Mouse (Mus musculus): ENCODE results near the gene Slc38a3.

Gene Slc38a3

DNA sequence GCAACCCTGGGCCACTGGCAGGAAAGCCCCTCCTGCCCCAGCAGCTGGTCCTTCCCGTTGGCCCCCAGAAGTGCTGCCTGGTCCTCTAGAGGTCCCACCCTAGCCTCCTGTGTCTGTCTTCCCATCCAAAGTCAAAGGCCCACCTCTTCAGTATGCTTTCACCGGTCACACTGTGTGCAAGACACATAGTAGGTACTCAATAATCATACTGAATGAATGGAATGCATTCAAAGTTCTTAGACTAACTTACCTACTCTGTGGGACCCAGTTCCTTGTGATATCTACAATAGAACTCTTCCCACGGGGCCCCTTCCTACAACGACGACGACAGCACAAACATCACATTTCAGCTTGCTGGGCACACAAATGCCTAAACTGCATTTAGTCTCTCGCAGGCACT, 4.0 kb downstream of the Slc38a3 start:
- DNase-seq (ENCODE audit: low spot score), result no peak

DNA sequence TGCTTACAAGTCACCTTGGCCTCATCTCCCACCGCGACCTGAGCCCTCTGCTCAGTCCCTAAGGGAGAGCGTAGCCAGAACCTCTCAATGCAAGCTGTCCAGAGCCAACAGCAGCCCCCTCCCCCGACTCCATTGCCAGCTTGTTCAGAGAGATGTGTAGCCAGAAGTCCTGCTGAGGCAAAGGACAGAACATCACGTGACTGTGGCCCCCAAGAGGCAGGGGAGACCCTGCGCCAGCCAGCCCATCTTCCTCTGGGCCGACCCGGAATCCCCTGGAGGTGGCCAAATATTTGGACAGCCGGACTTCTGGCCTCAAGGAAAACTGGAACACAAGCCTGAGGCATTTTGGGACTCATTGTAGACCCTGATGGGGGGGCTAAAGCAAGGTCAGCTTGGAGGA, 5.8 kb downstream of the Slc38a3 start:
- no peak for DNase-seq (ENCODE audit: low spot score)

DNA sequence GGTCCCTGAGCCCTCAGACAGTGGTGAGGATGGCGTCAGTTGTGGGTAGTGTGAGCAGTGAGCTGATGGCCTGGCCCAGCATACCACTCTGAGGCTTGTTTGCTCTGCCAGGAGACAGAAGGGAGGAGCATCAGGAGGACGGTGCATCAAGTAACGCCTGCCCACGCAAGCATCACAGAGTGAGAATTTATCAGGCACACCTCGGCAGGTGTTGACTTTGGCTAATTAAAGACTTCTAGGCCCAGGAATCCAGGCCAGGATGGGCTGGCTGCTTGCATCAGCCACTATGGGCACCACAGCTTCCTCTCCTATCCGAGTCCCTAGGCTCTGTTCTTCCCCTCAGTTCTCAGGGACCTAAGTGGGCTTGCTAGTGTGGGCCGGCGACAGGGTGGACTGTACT, 7.0 kb downstream of the Slc38a3 start:
- DNase-seq (ENCODE audit: low spot score), result no peak

DNA sequence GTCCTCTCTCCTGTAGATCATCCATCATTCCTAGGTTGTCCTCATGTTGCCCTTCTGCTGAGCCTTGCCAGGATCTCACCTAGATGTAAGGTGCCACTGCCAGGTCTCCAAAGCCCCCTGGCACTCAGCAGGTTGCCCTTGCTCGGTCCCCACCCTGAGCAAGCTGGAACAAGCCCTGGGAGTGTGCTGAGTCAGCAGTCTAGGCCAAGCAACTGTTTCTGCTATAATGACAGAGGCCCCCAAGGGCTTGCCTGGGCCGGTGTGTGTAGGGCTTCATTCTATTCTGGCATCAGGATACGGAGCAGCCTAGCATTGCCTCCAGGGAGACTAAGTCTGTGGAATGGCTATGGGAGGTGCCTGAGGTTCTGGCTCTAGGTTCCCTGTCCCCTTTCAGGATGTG, 8.6 kb downstream of the Slc38a3 start:
- no peak for DNase-seq (ENCODE audit: low spot score)

DNA sequence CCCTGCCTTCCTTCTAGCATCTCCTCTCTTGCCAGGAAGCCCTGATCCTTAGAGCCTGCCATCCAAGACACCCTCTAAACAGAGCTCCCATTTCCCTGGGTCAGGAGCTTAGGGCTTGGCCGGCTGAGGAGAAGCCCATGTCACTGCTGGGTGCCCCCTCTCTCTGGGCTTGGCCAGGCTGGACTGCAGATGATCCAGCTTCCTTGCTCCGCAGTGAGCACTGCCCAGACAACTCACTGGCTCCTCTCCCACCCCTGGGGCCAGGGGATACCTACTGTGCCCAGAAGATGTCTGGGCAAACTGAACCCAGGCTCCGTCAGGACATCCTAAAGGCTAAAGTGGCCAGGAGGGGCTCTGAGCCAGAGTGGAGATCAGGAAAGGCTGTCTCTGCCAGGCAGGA, 9.4 kb downstream of the Slc38a3 start:
- no peak for DNase-seq (ENCODE audit: low spot score)

DNA sequence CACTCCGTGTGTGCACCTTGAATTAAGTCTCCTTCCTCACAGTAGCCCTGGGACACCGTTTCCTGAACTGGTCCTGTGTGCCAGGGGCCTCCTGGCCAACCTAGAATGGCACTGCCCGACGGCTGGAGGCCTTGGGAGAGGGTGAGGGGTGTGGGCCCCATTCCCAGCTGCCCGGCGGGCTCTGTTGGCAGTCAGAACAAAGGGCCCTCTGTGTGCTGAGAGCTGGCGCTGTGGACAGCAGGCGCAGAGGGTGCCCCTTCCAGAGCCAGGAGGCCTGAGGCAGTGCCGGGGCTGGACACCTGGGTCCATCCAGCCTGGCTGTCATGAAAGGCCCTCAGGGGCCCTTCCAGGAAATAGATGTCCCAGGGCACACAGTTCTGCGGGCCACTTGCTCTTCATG, 9.8 kb downstream of the Slc38a3 start:
- no peak for DNase-seq (ENCODE audit: low spot score)

DNA sequence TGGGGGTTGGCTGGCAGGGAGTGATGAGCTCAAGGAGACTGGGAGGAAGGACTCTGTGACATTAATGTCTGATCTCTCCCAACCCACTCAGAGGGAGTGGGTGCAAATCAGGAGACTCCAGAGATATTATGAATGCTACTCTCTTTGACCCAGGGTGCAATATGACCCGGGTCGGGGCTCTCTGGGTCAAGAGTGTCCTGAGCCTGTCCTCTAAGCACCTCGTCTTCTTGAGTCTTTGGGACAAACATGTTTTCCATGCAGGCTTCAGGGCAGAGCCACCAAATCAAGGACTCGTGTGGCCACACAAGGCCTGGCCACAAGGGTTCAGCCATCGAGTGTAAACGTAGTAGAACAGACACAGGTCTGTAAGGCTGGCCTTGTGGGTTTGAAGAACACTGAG, 11.2 kb downstream of the Slc38a3 start:
- no peak for DNase-seq (ENCODE audit: low spot score)

DNA sequence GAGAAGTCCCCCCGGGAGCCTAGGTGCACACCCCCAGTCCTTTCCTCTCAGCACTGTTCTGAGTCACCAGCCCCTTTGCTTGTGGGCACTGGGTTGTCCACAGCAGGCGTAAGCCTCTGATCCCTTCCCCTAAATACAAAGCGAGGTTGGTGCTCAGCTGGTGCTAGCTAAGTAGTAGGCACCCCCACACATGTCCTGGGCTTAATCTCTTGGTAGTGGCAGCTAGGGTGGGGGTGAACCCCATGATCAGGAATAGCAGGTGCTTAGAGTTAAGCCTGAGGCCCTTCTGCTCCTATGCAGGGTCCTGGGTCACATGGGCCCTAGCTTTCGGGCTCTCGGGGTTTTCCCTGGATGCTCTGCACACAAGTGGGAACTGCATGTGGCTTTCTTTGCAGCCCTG, 12.2 kb downstream of the Slc38a3 start:
- no peak for DNase-seq (ENCODE audit: low spot score)

DNA sequence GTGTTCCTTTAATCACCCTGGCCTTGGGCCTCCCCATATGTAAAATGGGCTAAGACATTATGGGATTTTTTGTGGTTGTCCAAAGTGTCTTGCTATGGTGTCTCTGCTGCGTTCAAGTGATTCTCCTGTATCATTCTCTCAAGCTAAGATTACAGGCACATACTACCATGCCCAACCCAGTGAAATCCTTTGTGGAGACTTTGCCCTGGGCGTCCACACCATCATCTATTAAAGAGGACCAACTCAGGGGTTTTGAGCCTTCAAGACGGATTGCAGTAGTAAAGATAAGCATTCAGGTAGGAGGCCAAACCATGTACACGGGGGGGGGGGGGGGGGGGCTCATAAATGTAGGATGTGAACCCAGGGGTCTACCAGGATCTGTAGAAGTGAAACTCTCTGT, 14.7 kb downstream of the Slc38a3 start:
- no peak for DNase-seq (ENCODE audit: low spot score)

DNA sequence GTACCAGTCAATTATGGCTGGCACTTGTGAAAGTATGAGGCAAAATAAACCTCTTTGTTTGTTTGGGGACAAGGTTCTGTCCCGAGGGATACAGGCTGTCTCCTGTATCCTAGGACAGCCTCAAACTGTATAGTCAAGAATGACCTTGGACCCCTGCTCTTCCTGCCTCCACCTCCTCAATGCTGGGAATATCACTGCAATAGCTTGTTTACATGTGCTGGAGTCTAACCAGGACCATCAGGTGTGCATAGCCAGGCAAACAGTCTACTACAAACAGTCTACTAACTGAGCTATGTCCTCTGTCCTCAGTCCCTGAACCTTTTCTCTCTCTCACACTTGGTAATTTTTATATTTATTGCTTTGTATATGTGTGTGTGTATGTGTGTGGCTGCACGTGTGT, 15.9 kb downstream of the Slc38a3 start:
- DNase-seq (ENCODE audit: low spot score), result no peak

DNA sequence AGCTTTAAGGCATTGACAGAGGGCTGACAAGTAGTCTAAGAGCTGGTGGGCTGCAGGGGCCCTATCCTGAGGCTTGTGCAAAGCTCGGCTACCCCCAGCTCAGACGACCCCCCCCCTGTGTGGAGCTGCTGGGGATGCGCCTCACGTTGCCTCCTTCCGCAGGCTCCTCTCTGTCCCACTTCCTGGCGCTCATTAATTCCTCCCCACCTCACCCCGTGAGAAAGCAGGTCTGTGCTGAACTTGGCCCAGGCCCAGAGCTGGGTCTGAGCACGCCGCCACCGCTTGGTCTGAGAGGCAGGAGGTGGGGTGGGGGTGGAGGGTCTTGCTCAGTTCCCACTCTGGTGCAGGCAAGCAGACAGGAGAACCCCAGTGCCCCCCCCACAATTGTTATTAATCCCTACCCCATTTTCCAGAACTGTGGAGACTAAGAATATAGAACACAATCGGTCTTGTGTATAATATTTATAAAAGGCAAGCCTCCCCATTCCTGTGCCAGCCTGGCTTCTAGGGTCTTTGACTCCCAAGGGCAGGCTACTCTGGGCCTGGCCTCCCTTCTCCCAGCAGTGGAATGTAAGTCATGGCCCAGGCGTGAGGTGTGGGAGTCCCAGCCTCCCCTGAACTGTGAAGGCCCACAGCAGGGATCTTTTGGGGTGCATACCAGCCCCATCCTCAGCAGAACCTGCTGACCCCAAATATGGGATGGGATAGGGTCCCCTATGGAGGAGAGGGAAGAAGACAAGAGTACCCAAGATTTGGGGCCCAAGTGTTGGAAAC, 18.4 kb downstream of the Slc38a3 start:
- no peak for DNase-seq (ENCODE audit: low spot score)

DNA sequence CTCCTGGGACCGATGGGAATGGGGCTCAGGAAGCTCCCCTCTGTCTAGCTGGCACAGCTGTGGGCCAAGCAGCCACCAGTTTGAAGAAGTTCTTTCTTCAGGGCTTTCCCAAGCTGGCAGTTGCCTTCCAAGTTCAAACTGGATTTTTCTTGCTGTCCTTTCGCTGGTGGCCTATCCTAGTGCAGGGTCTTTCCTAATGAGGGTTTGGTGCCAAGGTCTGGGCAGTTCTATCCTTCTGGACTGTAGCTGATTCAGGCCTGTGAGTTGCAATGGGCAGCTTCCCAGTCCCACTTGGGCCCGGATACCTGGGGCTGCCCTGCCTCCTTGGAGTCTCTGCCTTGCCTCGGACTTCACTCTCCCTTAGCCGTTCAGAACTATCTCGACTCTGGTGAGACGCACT, 19.1 kb downstream of the Slc38a3 start:
- DNase-seq (ENCODE audit: low spot score), result no peak

DNA sequence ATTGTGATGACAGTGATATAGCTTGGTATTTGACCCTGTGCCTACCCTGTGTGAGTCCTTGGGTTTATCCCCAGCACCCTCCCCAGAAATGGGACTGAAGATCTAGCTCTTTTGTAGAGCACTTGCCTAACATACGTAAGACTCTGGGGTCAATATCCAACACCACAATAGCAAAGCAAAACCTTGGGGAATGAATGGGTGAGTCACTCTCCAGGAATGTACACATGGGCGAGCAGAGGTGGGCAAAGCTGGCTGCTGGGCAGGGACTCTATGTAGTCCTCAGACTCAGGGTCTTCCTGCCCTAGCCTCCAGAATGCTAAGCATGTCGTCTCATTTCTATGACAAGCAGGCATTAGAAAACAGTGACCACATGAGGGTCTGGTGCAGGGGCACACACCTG, 20.6 kb downstream of the Slc38a3 start:
- DNase-seq (ENCODE audit: low spot score), result no peak

DNA sequence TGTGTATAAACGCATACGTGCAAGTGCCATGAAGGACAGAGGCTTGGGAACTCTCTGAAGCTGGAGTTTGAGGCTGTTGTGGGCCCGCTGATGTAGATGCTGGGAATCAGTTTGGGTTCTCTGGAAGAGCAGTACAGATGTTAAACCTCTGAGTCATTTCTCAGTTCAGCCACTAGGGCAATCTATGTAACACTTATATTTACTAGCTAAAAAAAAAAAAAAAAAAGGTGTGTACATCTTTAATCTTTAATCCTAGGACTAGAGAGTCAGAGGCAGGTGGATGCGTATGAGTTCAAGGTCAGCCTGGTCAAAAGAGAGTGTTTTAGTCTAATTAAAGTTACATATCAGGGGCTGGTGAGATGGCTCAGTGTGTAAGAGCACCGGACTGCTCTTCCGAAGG, 22.4 kb downstream of the Slc38a3 start:
- no peak for DNase-seq (ENCODE audit: low spot score)

DNA sequence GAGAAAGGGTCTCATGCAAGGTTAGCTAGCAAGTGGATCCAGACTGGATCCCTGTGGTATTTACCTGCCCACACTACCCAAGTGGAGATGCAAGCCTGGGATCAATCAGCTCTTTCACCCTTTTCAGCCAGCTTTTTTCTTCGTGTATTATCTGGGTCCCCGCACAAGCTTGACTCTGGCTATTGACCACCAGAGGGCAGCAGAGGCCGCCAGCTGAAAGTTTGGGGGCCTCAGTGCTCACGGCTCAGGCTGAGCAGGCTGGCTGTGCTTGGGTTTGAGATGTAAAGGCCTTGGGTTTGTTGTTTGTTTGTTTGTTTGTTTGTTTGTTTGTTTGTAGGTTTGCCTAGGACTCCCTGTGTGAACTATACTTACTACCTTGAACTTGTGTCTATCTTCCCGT, 23.8 kb downstream of the Slc38a3 start:
- DNase-seq (ENCODE audit: low spot score), result peak; percentile 88

DNA sequence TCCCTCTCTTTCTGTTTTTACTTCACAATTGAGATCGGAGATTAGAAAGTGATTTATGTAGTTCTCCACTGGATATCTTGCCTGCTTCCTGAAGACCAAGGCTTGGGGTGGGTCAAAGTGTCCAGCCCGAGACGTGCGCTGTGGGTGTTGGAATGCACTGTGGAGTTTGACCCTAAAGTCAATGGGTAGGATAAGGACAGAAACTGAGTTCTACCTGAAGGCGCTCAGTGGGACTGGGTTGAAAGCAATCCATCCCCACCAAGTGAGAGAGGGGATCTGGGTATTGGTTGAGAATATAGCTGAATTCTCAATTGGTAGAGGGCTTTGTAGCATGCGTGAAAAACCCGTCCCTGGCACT, 24.2 kb downstream of the Slc38a3 start:
- DNase-seq (ENCODE audit: low spot score), result no peak

DNA sequence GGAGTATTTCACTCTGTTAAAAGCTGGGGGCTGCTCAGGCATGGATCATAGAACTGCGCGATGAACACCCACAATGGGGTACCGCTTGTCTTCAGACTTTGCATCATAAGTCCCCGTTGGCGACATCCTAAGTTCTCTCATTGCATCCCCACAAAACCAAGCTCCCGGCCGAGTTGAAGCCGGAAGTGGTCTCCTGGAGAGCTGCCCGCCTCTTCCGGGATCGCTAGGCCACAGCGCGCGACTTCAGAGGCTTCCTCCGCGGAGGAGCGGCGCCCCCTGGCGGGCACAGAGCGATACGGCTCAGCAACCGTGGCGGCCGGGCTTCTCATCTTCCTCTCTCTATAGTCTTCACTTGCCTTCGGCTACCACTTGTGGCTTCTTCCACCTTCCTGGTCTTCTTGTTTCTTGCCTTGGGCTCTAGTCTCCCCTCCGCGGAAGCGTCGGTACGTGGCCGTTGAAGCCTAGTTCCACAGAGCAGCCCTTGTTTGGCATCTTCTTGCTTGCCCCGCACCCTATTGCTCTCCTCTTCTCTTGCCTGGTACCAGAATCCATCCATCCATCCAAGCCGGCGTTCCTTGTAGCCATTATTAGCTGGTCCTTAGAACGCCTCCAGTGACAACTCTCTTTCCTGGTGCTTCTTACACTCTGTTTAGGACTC, 24.7 kb downstream of the Slc38a3 start:
- DNase-seq (ENCODE audit: low spot score), result peak; percentile 97

DNA sequence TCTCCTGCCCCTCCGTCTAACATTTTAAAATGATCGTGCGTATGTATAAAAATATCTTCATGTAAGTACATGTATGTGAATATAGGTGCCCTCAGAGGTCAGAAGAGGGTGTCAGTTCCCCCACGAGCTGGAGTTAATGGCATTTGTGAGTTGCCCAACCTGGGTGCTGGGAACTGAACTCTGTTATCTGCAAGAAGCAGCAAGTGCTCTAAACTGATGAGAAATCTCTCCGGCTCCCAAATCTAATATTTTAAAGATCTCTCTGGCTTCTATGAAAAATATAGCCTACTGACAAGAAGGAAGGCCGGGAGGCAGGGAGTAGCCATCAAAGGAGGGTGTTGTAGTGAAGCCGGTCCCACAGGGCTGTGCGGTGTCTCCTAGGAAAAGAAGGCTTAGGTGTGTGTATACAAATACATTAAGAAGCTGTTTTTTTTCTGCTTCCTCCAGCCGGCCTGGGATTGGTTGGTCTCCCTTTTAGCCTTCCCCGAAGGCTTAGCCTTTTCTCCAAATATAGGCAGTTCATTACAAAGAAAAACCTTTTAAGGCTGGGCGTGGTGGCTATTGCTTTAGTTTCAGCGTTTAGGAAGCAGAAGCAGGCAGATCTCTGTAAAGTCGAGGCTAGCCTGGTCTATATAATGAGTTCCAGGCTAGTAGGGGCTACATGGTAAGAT, 25.7 kb downstream of the Slc38a3 start:
- DNase-seq (ENCODE audit: low spot score), result no peak

DNA sequence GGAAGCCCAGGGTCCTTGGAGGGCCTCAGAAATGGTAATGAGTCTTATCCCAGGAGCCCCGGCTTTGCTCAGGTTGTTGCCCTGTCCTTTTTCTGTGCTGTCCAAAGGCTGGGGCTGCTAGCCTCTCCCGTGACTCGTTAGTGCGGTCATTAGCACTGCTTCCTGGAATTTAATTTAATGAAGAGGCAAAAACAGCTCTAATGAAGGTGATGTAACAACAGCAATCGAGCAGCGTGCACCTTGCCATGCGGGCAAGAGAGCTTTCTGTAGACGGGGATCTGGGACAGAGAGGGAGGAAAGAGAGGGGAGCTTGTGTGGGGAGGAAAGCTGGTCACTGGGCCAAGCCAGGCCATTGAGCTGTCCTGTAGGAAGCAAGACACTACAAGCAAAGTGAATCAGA, 27.7 kb downstream of the Slc38a3 start:
- DNase-seq (ENCODE audit: low spot score), result no peak

DNA sequence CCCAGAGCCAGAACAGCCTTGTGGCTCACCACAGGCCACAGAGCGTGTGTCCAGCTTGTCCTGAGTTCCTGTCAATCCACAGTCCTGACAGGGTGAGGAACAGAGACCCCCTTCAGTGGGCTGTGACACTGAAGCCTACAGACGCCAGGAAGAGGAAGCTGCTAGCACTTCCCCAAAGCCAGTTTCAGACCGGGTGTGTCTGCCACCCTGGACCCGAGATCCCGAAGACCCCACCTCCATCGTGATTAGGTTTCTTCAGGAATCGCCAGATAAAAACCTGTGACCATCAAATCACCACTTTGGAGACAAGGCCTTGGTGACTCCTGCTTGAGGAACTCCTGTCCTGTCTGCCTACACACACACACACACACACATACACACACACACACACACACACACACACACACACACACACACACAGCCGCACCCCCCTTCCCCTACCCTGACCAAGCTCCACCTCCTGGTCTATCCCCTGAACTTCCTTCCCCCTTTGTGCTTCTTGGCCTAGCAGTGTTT, 29.0 kb downstream of the Slc38a3 start:
- no peak for DNase-seq (ENCODE audit: low spot score)

DNA sequence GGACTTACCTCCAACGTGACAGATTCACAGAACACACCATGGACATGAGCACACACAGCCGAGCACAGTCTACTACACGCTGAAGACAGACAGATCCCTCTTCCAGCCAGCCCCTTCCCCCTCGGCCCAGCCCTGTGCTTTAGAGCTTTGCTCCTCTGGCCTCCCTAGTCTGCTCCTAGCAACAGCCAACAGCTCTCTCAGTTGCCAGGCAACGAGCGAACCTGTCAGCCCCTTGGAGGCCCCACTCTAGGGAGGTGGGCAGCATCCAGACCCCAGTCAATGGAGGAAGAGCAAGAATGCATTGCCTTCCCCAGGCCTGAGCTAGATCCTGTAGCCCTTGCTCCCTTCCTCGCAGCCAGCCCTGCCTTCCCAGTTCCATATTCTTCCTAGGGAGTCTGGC, 32.3 kb downstream of the Slc38a3 start:
- no peak for DNase-seq (ENCODE audit: low spot score)

DNA sequence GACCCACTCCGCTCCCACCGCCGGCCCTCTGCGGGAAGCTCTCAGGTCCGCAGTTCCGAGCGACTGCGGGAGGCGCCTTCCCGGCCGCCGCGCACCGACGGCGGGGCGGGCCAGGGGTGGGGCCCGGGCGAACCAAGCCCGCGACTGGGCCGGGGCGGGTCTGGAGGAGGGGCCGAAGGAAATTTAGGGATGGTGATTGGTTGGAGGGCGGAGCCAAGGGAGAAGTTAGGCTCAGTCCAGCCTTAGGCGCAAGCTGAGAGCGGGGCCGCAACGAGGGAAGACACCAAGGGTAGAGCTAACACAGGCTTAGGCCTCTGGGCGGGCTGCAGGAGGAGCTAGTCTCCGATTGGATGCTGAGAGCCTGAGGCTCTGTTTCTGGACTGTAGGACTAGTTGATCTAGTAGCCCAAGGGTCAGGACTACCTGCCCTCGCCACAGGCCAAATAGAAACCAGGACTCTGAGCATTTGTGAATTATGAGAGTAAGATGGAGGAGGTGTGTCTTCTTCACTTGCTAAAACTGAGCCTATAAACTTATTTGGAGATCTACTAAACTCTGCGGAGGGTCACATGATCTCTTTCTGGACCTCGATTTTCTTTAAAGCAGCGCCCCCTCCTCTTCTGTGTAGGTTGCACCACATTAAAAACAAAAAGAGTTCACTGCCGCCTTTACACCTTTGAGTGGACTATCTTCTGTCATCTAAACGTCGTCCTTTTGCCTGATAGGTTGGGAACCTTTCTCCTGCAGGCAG, 33.9 kb downstream of the Slc38a3 start, which contains the start of gene Gnai2:
Gene Gnai2, minus strand, starts transcription at position 89 of the 750 bp plus-strand sequence.
- peak; percentile 97 for DNase-seq (ENCODE audit: low spot score)
